In the genomic region with DNA sequence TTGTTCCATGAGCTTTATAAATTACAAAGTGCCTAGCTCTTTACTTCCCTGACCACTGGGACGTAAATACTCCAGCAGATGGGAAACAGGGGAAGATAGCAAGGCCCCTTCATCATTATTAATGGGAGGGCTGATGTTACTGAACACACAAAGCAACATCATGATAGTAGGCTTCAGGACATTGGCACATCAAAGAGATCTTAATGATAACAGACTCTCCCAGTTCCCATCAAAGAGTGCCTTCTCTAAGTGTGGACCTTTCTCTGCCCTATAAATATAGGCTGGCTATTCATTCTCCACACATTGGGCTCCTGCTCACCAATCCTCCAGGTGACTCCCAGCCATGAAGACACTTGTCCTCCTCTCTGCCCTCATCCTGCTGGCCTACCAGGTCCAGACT, we compare ENCODE assay signal across 20 mouse cellular contexts. TPM values are rescaled to one million over a fixed set of nuclear protein-coding genes. Genes with fewer than 3 reads are reported as not detected.
"Had no signal": no experiment of that assay in that cellular context is flagged by ENCODE, and none has a peak within 500 bp of the region (broad histone marks: within the 10 kb centered on the region; RNA-seq: fewer than 3 reads in every experiment).

A gene (plus strand): TSS at position 301 of the 400 bp plus-strand sequence.

RNA-seq across cellular contexts. Expression of the gene that starts here (rescaled TPM):
- polyA plus RNA-seq: cerebellum, adult 2 months; cortical plate, adult 2 months; embryonic facial prominence, embryonic 10.5 days; embryonic facial prominence, embryonic 11.5 days; embryonic facial prominence, embryonic 12.5 days; embryonic facial prominence, embryonic 13.5 days; embryonic facial prominence, embryonic 14.5 days; embryonic facial prominence, embryonic 15.5 days; erythroblast, embryonic 14.5 days; forebrain, embryonic 10.5 days; forebrain, embryonic 11.5 days; forebrain, embryonic 12.5 days; forebrain, embryonic 13.5 days; forebrain, embryonic 14.5 days; forebrain, embryonic 15.5 days; forebrain, embryonic 16.5 days; forebrain, postnatal 0 days; frontal cortex, adult 2 months; gonadal fat pad, adult 2 months; heart, adult 2 months had no signal
